Mouse (Mus musculus): Measurements from ENCODE around the gene Agpat1.

Agpat1 gene

DNA sequence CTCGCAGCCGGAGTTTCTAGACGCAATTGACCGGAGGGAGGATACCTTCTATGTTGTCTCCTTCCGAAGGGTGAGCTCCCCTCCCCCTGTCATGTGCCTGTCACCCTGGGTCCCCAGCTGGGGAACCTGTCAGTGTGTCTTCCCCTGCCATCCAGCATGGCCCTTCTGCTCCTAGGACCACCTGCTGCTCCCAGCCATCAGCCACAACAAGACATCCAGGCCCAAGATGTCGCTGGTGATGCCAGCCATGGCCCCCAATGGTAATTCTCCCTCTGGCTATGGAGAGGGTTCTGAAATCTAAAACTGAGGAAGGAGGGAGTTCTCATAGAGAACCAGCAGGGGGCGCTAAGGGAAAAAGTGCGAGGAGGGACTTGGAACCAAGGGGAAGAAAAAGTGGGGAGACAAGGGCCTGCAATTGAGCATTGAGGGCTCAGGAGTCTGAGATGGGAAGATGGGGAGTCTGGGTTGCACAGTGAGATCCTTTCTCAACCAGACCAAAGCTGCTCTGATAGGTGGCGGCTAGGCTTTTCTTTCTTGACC, 49.8 kb downstream of the Agpat1 start:
- peak; percentile 71 for DNase-seq (ENCODE audit: low read depth, low spot score)

DNA sequence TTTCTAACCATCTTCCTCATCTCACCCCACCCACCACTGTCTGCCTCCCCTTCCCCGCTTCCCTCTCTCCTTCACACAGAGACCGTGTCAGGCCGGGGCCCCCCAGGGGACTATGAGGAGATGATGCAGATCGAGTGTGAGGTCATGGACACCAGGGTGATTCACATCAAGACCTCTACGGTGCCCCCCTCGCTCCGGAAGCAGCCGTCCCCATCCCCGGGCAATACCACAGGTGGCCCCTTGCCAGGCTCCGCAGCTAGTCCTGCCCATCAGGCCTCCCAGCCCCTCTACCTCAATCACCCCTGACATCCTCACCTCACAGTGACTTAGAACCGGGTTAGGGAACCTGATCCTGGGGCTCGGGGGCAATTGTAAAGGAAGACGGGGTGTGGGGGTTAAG, 50.3 kb downstream of the Agpat1 start:
- DNase-seq (ENCODE audit: low read depth, low spot score) = no peak

DNA sequence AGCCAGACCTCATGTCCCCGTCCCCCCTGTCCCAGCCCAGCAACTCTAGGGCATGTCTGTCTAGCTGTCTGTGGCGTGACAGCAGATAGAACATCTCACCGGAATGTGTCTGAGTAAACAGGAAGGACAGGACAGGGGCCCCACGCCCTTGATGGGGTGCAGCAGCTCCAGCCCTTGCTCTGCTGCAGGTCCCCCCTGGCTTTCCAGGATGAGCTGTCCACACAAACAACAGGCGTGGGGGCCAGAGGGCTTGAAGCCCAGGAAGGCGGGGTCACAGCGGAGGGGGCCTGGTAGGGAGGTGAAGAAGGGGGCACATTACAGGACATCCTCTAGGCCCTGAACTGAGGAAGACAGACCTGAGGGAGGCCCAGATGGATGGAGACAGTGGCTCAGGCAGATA, 51.1 kb downstream of the Agpat1 start:
- DNase-seq (ENCODE audit: low read depth, low spot score) = no peak

DNA sequence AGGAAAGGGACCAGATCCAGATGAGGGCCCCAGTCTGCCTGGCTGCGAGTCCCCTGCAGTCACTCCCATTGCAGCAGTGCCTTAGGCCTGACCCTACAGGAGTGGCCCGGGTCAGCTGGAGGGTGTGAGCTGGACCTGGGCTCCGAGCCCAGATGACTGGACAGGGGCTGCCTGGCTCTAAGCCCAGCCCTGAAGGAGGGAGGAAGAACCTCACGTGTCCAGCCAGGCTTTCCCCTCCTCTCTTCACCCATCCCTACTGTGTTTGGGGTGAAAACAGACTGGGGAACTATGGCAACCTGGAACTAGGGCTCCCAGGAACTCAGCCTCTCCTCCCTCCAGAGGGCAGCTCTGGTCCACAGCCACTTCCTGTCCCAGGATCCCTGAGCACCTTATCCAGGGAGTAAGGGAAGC, 51.5 kb downstream of the Agpat1 start:
- DNase-seq (ENCODE audit: low read depth, low spot score) = no peak

DNA sequence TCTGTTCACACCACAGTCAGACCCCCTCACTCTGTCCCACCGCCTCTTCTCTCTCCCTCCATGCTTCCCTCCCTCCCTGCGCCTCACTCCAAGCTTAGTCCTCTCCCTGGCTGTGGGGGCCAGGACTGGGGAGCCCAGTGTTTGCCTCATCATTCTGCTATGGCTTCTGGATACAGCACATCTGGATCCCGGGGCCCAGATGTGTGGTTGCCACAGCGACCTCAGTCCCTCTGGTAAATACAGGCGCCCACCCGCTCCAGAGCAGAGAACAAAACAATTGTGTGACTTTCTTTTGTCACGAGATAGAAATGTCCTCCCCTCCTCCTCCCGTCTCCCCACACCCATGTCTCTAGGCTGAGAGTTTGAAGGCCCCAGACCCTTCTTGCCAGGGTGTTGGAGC, 52.6 kb downstream of the Agpat1 start:
- no peak for DNase-seq (ENCODE audit: low read depth, low spot score)

DNA sequence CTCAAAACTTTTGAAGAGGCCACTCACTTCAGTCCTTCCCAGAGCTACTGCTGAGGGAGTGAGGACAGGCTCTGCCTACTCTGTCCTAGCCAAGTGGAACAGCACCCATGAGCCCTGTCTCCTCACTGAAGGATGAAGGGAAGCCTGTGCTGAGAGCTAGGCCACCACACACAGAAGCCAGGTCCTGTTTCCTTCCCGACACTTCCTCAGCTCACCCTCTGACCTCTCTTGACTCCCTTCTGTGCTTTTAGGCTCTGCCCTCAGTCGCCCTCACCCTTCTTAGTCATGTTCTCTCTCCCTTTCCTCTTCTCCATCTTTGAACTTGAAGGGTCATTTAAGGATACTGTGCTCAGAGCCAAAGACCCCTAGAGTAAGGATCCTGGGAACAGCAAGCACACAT, 53.2 kb downstream of the Agpat1 start:
- DNase-seq (ENCODE audit: low read depth, low spot score) = no peak

DNA sequence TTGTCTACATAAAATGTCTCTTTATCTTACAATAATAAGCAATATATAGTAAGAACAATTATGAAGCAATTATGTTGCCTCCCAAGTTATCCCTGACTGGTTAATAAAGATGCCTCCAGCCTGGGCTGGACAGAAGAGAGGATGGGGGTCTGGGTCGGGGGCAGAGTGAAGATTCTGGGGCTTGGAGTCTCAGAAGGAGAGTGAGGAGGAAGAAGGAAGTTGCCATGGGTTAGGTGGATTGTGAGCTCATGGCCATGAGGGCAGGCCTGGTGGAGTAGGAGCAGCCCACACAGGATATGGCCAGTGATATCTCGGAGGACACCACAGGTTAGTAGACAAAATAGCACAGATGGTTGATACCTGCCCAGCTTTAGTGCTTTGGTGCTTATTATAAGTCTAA, 54.1 kb downstream of the Agpat1 start:
- DNase-seq (ENCODE audit: low read depth, low spot score) = no peak

DNA sequence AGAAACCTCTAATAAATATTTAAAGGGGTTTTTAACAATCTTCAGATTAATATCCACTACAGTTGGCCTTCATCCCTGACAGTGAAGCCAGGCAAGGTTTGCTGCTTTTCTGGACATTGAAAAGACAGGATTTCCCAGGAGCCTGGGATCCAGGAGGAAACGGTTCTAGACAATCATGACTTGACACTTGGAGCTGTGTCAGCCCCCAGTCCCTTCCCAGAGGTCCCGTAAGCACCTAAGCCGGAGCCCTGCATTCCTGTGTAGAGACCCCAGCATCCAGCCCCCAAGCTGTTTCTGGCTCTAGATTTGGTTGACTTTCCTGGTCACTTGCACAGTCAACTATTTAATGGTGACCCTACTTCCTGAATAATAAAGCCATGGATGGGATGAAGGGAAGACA, 54.5 kb downstream of the Agpat1 start:
- no peak for DNase-seq (ENCODE audit: low read depth, low spot score)

DNA sequence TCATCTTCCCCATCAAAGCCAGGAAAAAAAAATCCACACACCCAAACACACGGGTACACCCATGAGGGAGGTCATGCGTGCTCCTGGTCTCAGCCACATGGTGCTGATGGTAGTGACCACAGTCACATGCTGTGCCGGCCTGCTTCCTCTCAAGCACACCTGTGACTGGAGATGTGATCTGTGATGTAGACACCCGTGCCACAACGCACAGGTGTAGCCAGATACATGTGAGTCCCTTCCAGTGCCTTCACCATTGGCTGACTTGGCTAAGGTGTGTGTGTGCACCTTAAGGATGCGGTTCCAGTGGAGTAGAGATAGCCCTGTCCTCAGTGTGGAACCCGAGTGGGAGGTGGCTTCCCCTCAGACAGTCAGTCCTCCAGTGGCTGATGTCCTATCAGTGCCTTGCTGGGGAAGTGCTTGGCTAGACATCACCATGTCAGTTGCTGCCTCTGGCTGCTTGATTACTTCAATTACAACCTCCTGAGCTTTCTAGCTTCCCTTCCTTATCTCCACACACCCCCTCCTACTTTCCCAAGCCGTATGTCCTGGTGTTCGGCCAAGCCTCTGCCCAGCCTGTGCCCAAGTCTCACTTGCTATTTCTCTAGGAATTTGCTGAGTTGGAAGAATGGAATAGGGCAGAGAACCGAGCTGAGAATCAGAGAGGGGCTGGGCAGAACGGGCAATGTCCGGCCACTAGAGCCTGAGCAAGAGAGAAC, 55.3 kb downstream of the Agpat1 start:
- no peak for DNase-seq (ENCODE audit: low read depth, low spot score)

DNA sequence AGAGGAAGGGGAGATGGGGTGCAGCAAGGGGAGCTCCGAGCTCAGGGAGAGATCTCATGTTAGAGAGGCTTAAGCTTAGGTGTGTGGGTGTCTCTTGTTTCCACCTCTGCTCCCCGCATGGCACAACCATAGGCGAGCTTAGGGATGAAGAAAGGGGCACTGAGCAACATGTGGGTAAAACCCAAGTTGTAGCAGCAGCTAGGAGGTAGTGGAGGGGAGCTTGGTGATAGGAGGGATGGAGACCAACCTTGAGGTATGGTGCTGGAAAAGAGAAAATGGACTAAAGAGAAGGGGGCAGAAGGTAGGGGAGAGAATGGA, 55.8 kb downstream of the Agpat1 start:
- DNase-seq (ENCODE audit: low read depth, low spot score) = no peak

DNA sequence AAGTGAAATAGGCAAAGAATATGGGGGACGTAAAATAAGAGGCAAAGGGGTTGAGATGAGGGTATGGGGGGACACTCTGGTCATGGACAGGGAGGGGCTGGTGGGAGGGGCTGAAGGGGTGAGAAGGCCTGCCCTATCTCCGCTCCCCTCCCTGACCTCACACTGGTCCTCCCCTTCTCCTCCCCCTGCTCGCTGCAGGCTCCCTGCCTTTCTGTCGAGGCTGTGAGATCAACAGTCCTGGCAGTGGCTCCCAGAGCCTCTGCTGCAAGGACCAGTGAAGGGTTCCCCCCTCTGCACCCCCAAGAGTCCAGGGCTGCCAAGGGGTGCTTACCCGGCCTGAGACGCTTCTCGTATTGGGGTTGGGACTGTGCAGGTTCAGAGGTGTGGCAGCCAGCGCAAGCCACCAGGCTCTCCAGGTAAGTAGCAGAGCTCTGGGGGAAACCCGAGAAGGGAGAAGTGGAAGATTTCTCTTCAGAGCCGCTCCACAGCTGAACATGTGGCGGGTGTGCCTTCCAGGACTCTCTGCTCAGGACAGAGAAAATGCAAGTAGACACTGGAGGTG, 56.3 kb downstream of the Agpat1 start:
- no peak for DNase-seq (ENCODE audit: low read depth, low spot score)

DNA sequence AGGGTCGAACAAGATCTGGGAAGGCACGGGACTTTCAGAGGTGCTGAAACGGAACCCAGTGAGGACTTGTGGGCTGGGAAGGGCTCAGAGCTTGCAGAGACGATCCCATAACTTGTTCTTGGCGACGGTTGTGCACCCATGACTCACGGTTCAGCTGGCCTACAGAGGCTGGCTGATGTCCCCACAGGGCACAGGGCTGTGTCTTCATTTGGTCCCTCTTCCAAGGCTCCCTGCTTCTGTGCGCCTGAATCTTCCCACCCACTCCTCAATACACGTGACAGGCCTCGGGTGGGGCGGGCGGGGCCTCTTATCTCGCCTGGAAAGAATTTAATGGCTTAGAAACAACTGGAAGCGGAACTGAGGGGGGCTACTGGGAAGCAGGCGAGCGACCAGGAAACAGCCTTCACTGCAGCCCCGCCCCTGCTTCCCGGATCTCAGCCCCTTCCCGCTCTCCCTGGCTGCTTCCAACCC, 57.1 kb downstream of the Agpat1 start:
- DNase-seq (ENCODE audit: low read depth, low spot score) = no peak

DNA sequence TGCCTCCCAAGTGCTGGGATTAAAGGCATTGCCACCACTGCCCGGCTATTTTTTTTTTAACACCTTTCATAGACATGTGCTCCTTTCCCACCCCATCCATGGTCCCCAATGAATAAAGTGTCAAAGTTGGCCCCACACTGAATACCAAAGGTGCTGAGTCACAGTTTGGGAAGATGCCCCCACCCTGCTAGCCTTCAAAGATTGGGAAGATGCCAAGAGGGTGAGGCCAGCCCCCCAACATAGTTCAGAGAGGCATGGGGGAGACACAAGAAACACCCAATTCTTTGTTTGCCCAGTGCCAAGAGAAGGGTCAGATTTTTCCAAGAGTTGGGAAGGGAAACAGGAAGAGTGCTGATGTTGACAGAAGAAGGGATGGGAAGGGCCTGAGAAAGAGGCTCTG, 58.4 kb downstream of the Agpat1 start:
- DNase-seq (ENCODE audit: low read depth, low spot score) = no peak

DNA sequence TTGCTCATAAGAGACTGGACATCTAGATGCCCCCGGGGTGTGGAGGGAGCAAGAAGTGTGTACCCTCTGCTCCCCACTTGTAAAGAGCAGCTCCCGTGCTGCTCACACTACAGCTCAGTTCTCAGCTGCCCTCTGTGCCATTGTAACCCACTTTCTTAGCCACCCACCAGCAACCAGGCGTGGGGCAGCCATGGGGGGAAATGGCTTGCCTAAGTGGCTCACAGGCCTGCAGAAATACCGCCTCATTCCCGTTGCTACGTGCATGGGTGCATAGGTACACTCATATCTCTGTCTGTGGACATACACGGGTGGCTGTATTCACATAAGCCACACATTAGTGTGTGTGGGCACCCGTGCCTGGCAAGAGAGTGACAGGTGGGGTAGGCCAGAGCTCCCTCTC, 58.9 kb downstream of the Agpat1 start:
- no peak for DNase-seq (ENCODE audit: low read depth, low spot score)
